Mouse (Mus musculus): ENCODE data around the gene Lefty1. TPM values are rescaled to one million over a fixed set of nuclear protein-coding genes. Genes with fewer than 3 reads are reported as not detected.
A peak's percentile ranks its signal among the peaks of the same experiment; 100 is the strongest.
"Not testable (repeated sequence)": the region's sequence is repeated elsewhere in the genome, so short reads cannot be mapped to it uniquely, and the experiment has no call there.

Gene Lefty1
- total RNA-seq, 2 experiments from 2014 or later: 0.66 to 0.81 TPM

GRCm38 (mm10) chr1:180946448-180946847 lies 11.6 kb downstream of the Lefty1 start:
- DNase-seq: no peak
- intact Hi-C loops (cut with DNase I): no loop called here

- no peak for DNase-seq
- intact Hi-C loops (cut with DNase I): no loop called here
Observed at GRCm38 (mm10) chr1:180952085-180952746, 17.4 kb downstream of the Lefty1 start.

GRCm38 (mm10) chr1:180952808-180953207 lies 18.0 kb downstream of the Lefty1 start:
- intact Hi-C loops (cut with DNase I): no loop called here
- DNase-seq: no peak

- intact Hi-C loops (cut with DNase I): no loop called here
Observed at GRCm38 (mm10) chr1:180956401-180956800, 21.6 kb downstream of the Lefty1 start.

GRCm38 (mm10) chr1:180956973-180957381 lies 22.2 kb downstream of the Lefty1 start:
- DNase-seq: peak; percentile 35 to 36
- intact Hi-C loops (cut with DNase I): no loop called here

More at GRCm38 (mm10) chr1:180956401-180956800, 21.6 kb downstream of the Lefty1 start:
- no peak for DNase-seq

GRCm38 (mm10) chr1:180957989-180958388 lies 23.2 kb downstream of the Lefty1 start:
- intact Hi-C loops (cut with DNase I): no loop called here
- no peak for DNase-seq

GRCm38 (mm10) chr1:180958797-180959196 lies 24.0 kb downstream of the Lefty1 start:
- intact Hi-C loops (cut with DNase I): no loop called here
- DNase-seq: no peak

- intact Hi-C loops (cut with DNase I): no loop called here
- no peak for DNase-seq
Observed at GRCm38 (mm10) chr1:180965786-180966185, 31.0 kb downstream of the Lefty1 start.

GRCm38 (mm10) chr1:180966542-180966941 lies 31.7 kb downstream of the Lefty1 start:
- intact Hi-C loops (cut with DNase I): no loop called here
- peak; percentile 43 to 66 for DNase-seq

GRCm38 (mm10) chr1:180967261-180967660 lies 32.4 kb downstream of the Lefty1 start:
- intact Hi-C loops (cut with DNase I): no loop called here
- DNase-seq: no peak

GRCm38 (mm10) chr1:180972941-180973340 lies 38.1 kb downstream of the Lefty1 start:
- no peak for DNase-seq
- intact Hi-C loops (cut with DNase I): no loop called here

- DNase-seq: peak in 1 of 2 experiments; percentile 50
- intact Hi-C loops (cut with DNase I): loop anchor here (1.0 kb wide), 1 partner anchor 73 kb away; no protein-coding TSS in a partner anchor
Observed at GRCm38 (mm10) chr1:180974126-180974746, 39.4 kb downstream of the Lefty1 start.

- peak; percentile 44 to 52 for DNase-seq
Observed at GRCm38 (mm10) chr1:180976110-180976679, 41.4 kb downstream of the Lefty1 start.

GRCm38 (mm10) chr1:180979484-180980251 lies 44.8 kb downstream of the Lefty1 start:
- no peak for DNase-seq
- intact Hi-C loops (cut with DNase I): no loop called here

More at GRCm38 (mm10) chr1:180976110-180976679, 41.4 kb downstream of the Lefty1 start:
- intact Hi-C loops (cut with DNase I): no loop called here

GRCm38 (mm10) chr1:180980464-180980863 lies 45.6 kb downstream of the Lefty1 start:
- intact Hi-C loops (cut with DNase I): no loop called here
- DNase-seq: no peak

- intact Hi-C loops (cut with DNase I); DNase-seq: not testable (repeated sequence)
Observed at GRCm38 (mm10) chr1:180981298-180982046, 46.6 kb downstream of the Lefty1 start.

- intact Hi-C loops (cut with DNase I): loop anchor here (1.0 to 5.0 kb wide), 2 partner anchors 36 to 53 kb away; partner anchors contain the start of gene Ephx1
- no peak for DNase-seq
Observed at GRCm38 (mm10) chr1:180986701-180987100, 51.9 kb downstream of the Lefty1 start.

- DNase-seq: peak; percentile 77 to 82
- intact Hi-C loops (cut with DNase I): loop anchor here (1.0 to 5.0 kb wide), 2 partner anchors 35 to 52 kb away; partner anchors contain the start of gene Ephx1
Observed at GRCm38 (mm10) chr1:180987759-180988158, 52.9 kb downstream of the Lefty1 start.
